Mouse (Mus musculus) hematopoietic multipotent progenitor cell, adult 10-12 weeks (in vitro differentiated cells): ENCODE results near the gene Ifna13. TPM values are rescaled to one million over a fixed set of nuclear protein-coding genes. Genes with fewer than 3 reads are reported as not detected.

Experiments
- polyA plus RNA-seq: library from polyadenylated mRNA; stranded (reverse); fragments of >175 nt; gene quantifications from 2 replicates; pipeline ENCODE4 v1.2.3, GENCODE M21; 2012; ENCODE audit warnings: low replicate concordance

The Ifna13 gene
- polyA plus RNA-seq: not detected in 2 replicates

GRCm38 (mm10) chr4:88644359-88644758 is at the start of gene Ifna13:
Gene Ifna13 (minus strand): TSS chr4:88644459.

GRCm38 (mm10) chr4:88691259-88691658 is 47.0 kb upstream of the Ifna13 start, which contains the start of gene Ifnab:
Gene Ifnab (minus strand): TSS chr4:88691359.

DNA sequence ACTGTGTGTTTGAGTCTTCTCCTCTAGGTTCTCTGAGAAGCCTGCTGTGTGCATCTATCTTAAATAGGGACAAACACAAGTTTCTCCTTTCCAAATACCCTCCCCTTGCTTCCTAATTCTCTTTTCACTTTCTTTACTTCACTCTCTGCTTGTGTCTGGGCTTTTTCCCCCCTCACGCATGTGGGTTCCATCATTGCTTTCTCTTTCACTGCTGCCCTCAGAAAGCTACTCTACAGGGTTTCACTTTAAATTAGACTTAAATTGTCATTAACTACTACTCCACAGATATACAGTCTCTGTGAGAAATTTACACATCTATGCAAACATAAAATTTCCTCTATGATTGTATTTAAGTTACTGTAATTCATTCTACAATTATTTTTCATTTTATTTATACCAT is 39.6 kb upstream of the Ifna13 start, which contains the start of gene Ifna2:
TSS of gene Ifna2 (minus strand) at position 101 of the 400 bp plus-strand sequence.

GRCm38 (mm10) chr4:88676824-88677223 is 32.6 kb upstream of the Ifna13 start, which contains the start of gene Ifna16:
Gene Ifna16 (minus strand): TSS chr4:88676924.

DNA sequence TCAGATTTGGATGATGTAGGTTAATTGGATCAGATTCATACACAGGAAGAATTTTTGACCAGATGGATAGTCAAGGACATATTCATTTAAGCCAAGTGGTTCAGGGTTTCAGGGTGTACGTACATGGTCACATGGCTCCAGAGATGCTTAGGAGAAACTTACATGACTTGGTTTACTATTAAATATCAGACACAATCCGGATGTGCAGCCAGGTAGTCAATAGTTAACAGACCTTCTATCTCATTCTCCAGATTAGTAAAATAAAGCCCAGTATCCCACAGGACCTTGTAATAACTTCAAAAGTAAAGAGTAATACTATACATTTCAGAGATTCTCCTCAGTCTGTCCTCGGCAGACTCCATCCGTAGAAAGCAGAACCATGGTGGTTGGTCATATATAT is 9.9 kb downstream of the Ifna13 start, which contains the start of gene C87499:
TSS of gene C87499 (minus strand) at position 101 of the 400 bp plus-strand sequence.

GRCm38 (mm10) chr4:88603276-88603675 is 41.0 kb downstream of the Ifna13 start, which contains the start of gene Ifna12:
Gene Ifna12 (minus strand): TSS chr4:88603376.

Other genes with a start within 250 kb of the Ifna13 start
- 0.84 and 1.4 TPM in 2 replicates for gene Hacd4, start 205.5 kb downstream of the Ifna13 start, polyA plus RNA-seq
- not detected in 2 replicates for gene Ifnb1, start 121.7 kb downstream of the Ifna13 start, polyA plus RNA-seq
- gene Ifna15, start 86.2 kb downstream of the Ifna13 start, polyA plus RNA-seq: not detected in 2 replicates
- gene Ifna14, start 72.7 kb downstream of the Ifna13 start, polyA plus RNA-seq: not detected in 2 replicates
- not detected in 2 replicates for gene Ifna9, start 52.1 kb downstream of the Ifna13 start, polyA plus RNA-seq
- not detected in 2 replicates for gene Ifna12, start 41.1 kb downstream of the Ifna13 start, polyA plus RNA-seq
- not detected in 2 replicates for gene C87499, start 10.0 kb downstream of the Ifna13 start, polyA plus RNA-seq
- not detected in 2 replicates for gene Ifna16, start 32.5 kb upstream of the Ifna13 start, polyA plus RNA-seq
- gene Ifna2, start 39.5 kb upstream of the Ifna13 start, polyA plus RNA-seq: not detected in 2 replicates
- gene Ifnab, start 46.9 kb upstream of the Ifna13 start, polyA plus RNA-seq: not detected in 2 replicates
- 0.11 and 0.58 TPM in 2 replicates for gene Gm26566, start 77.3 kb upstream of the Ifna13 start, polyA plus RNA-seq
- gene Klhl9, start 78.0 kb upstream of the Ifna13 start, polyA plus RNA-seq: 6.5 and 7.8 TPM in 2 replicates
- not detected in 2 replicates for gene Gm13271, start 110.4 kb upstream of the Ifna13 start, polyA plus RNA-seq
- gene Gm13283, start 115.7 kb upstream of the Ifna13 start, polyA plus RNA-seq: not detected in 2 replicates
- gene Gm13290, start 129.4 kb upstream of the Ifna13 start, polyA plus RNA-seq: not detected in 2 replicates
- gene Gm13289, start 132.5 kb upstream of the Ifna13 start, polyA plus RNA-seq: not detected in 2 replicates
- gene Gm13272, start 135.4 kb upstream of the Ifna13 start, polyA plus RNA-seq: not detected in 2 replicates
- gene Ifnz, start 137.7 kb upstream of the Ifna13 start, polyA plus RNA-seq: not detected in 2 replicates
- not detected in 2 replicates for gene Gm13276, start 141.2 kb upstream of the Ifna13 start, polyA plus RNA-seq
- gene Gm13277, start 144.2 kb upstream of the Ifna13 start, polyA plus RNA-seq: not detected in 2 replicates
- gene Gm13278, start 147.1 kb upstream of the Ifna13 start, polyA plus RNA-seq: not detected in 2 replicates
- not detected in 2 replicates for gene Gm13275, start 150.0 kb upstream of the Ifna13 start, polyA plus RNA-seq
- gene Gm13279, start 152.9 kb upstream of the Ifna13 start, polyA plus RNA-seq: not detected in 2 replicates
- not detected in 2 replicates for gene Gm13285, start 155.2 kb upstream of the Ifna13 start, polyA plus RNA-seq
- not detected in 2 replicates for gene Gm13287, start 158.8 kb upstream of the Ifna13 start, polyA plus RNA-seq
- gene Gm13288, start 161.1 kb upstream of the Ifna13 start, polyA plus RNA-seq: not detected in 2 replicates
- not detected in 2 replicates for gene Ifna7, start 171.8 kb upstream of the Ifna13 start, polyA plus RNA-seq
- not detected in 2 replicates for gene Ifna11, start 175.5 kb upstream of the Ifna13 start, polyA plus RNA-seq
- gene Ifna6, start 183.0 kb upstream of the Ifna13 start, polyA plus RNA-seq: not detected in 2 replicates
- not detected in 2 replicates for gene Ifna5, start 191.1 kb upstream of the Ifna13 start, polyA plus RNA-seq
- not detected in 2 replicates for gene Ifna4, start 197.4 kb upstream of the Ifna13 start, polyA plus RNA-seq
- not detected in 2 replicates for gene Ifna1, start 205.6 kb upstream of the Ifna13 start, polyA plus RNA-seq
- not detected in 2 replicates for gene Ifne, start 235.7 kb upstream of the Ifna13 start, polyA plus RNA-seq